Mouse (Mus musculus): ENCODE measurements around the gene Itgav.
A peak's percentile ranks its signal among the peaks of the same experiment; 100 is the strongest.
"Not testable (repeated sequence)": the region's sequence is repeated elsewhere in the genome, so short reads cannot be mapped to it uniquely, and the experiment has no call there.

Itgav gene

GRCm38 (mm10) chr2:83723921-83724826, at the start of gene Itgav:
Gene Itgav (plus strand): TSS chr2:83724397.
- DNase-seq = peak; percentile 88

DNA sequence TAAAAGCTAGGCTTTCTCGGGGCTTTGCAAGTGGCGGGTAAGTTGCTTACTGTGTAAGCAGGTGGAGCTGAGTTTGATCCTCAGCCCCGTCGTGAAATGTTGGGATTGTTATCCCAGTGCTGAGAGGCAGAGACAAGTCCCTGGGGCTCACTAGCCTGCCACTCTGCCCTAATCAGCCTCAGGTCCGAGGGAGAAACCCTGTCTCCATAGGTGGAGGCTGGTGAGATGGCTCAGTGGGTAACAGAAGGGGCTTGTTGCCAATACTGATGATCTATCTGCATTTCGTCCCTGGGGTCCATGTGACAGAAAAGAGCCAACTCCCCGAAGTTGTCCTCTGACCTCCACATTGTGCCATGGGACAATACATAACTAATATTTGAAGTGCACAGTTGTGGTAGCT, 49.8 kb upstream of the Itgav start:
- DNase-seq = no peak

DNA sequence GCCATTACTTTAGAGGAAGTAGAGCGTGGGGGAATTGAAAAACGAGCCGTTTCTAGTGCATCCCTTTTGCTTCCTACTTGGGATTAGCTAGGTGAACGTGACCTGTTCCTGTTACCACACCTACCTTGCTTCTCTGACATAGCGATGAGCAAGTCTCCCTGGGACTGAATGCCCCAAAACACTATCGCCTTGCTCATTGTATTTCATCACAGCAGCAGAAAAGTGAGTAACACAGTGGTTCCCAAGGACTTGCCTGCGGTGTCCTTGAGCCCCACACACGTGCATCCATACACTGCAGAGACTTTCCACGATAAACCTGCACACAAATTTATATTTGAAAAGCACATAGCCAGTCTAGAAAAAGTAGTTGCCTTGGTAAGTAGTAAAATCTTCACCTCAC, 49.3 kb upstream of the Itgav start:
- DNase-seq = no peak

GRCm38 (mm10) chr2:83675681-83676080, 48.5 kb upstream of the Itgav start:
- DNase-seq = no peak

DNA sequence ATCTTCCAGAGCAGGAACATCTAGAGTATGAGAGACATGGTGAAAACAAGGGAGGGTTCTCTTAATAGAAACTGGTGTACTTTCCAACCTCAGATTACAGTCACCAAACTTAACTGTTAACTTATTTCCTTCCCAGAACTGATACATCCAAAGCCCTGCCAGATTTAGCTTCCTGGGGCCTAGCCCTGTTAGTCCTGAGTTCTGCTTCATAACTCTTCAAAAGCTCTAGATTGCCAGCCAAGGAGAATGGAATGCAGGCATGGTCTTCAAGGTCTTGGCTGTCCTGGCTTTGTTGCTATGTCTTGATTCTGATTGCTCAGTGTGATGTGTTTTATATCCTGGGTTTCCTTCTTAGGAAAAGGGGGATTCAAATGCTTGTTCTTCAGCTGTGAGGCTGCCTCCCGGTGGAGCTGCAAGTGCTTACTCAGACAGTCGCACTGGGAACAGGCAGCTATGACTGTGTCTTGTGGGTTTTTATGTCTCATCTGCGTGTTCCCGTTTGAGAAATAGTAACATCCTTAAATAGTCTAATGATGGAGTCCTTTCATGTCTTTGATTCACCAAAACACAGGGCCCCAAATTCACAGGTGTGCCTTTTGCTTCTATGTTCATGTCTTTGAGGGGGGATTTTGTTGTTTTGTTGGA, 47.8 kb upstream of the Itgav start:
- DNase-seq = no peak

GRCm38 (mm10) chr2:83681332-83681731, 42.9 kb upstream of the Itgav start:
- no peak for DNase-seq

GRCm38 (mm10) chr2:83681785-83682184, 42.4 kb upstream of the Itgav start:
- no peak for DNase-seq

- no peak for DNase-seq
Measured at GRCm38 (mm10) chr2:83682282-83682681, 41.9 kb upstream of the Itgav start.

DNA sequence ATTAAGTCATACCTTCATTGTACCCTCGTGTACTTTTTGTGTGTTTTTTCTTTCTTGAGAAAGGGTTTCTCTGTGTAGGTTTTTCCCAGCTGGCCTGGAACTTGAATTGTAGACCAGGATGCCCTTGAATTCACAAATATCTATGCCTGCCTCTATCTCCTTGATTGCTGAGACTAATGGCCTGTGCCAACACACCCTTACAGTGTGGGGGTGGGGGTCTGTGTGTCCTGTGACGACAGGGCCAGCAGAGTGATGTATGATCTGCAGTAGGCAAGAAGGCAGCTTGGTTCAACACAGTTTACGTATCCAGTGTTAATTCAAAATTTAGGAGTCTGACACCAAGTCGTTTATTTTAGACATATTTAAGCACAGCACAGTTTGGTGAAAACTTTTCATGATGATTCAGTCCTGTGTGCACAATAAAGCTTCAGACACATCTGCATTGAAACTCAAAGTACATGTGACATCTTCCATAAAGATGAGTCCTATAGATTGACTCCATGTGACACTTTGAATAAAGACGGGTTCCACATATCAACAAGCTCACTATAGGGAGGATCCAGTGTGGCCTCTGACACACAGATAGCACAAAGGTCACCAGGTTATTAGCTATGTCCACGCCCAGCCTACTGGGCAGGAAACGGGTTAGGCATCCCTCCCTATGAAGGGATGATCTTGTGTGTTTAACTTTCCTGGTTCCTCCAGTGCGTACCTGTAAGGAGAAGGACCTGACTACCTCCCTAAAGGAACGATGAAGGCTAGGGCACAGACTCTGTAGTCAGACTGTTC, 40.3 kb upstream of the Itgav start:
- no peak for DNase-seq

- DNase-seq = no peak
Measured at GRCm38 (mm10) chr2:83684691-83685090, 39.5 kb upstream of the Itgav start.

- no peak for DNase-seq
Measured at GRCm38 (mm10) chr2:83690372-83690771, 33.8 kb upstream of the Itgav start.

- DNase-seq = no peak
Measured at GRCm38 (mm10) chr2:83692651-83693545, 31.3 kb upstream of the Itgav start.

- DNase-seq = no peak
Measured at GRCm38 (mm10) chr2:83694061-83694460, 30.1 kb upstream of the Itgav start.

GRCm38 (mm10) chr2:83695345-83696247, 28.6 kb upstream of the Itgav start:
- no peak for DNase-seq

DNA sequence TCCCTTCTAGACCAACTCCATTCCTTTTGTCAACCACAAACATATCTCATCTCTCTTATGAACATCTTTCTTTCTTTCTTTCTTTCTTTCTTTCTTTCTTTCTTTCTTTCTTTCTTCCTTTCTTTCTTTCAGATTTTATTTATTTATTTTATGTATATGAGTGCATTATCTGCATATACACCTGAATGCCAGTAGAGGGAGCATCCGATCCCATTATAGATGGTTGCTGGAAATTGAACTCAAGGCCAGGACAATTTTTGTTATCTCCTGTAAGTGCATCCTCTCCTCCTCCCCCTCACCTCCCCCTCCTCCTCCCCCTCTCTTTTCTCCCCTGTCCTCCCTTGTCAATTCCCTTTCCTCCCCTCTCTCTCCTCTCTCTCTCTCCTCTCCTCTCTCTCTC, 25.7 kb upstream of the Itgav start:
- no peak for DNase-seq

DNA sequence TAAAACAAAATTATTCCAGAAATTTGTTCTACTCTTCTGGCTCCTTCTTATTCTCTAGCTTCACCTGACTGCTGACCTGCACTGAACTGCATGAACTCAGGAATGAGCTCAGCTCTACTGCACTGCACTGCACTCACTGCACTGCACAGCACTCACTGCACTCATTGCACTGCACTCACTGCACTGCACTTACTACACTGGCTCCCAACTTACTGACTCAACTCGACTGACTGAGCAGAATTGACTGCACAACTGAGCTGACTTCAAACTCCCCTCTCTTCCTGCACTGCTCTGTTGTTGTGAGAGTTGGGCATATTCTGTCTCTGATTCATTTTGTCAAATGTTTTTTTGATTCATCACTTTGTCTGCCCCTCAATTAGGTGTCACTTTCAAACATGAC, 24.9 kb upstream of the Itgav start:
- no peak for DNase-seq

DNA sequence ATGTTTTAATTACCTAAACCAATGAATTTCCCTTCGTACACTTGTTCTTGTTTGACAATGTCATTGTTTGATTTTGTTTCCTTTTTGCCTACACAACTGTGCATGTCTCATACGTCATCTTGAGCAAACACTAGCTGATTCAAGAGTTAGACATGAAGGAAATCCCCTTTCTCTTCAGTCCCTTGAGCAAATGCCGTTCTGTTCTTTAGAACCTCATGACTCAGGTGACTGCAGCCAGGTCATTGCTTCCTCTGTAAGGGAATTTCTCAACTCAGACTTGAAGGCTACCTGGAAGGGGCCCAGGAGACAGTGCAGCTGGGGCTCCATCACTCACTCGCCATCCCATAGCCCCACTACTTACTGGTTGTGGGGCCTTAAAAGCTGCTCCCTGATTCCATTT, 23.5 kb upstream of the Itgav start:
- DNase-seq = no peak

DNA sequence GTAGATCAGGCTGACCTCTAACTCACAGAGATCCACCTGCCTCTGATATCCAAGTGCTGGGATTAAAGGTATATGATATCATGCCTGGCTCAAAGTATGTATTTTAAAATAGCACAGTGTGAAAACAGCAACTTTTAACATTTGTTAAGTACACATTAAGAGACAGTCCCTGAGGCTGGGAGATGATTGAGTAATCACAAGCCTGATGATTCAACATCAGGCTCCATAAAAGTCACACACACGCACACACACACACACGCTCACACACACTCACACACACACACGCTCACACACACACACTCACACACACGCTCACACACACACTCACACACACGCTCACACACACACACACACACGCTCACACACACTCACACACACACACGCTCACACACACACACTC, 21.8 kb upstream of the Itgav start:
- no peak for DNase-seq

DNA sequence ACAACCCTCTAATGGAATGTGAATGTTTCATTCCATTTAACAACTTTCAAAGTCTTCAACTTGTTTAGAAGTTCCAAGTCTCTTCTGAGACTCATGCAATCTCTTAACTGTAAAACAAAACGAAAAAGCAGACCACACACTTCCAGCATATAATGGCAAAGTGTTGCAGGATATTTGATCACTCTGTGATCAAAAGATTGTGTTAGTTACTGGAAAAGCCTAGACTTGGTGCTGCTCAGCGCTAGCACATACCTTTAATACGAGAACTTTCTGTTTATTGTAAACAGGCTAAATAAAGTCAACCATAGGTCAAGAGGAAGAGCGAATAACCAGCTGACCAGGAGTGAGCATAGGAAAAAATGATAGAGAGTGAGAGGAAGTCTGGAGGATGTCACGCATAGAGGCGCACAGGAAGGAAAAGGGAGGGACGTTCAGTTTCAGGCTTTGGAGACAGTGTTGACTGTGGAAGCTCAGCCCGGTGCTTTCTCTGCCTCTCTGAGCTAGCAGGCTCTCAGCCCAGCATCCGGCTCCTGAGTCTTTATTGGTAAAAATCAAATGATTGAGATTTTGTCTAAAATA, 18.5 kb upstream of the Itgav start:
- DNase-seq = no peak

- DNase-seq = no peak
Measured at GRCm38 (mm10) chr2:83709896-83710524, 14.2 kb upstream of the Itgav start.

DNA sequence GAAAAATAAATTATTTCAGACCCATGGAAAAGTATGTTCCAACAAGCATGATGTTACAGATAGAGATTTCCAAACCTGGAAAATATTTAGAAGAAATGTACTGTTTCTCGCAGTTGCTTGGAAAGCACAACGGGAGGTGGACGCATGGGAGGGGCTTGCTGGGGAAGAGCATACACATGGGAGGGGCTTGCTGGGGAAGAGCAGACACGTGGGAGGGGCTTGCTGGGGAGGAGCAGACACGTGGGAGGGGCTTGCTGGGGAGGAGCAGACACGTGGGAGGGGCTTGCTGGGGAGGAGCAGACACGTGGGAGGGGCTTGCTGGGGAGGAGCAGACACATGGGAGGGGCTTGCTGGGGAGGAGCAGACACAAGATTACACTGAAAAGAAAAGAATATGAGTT, 10.9 kb upstream of the Itgav start:
- DNase-seq = not testable (repeated sequence)

Data from thymus, postnatal 4 days (tissue).